Mouse (Mus musculus) urinary bladder, adult 18-20 months (tissue): ENCODE data around the gene Mfn2.

Experiments
- DNase-seq, 2 experiments: peaks; one replicate each; pipeline ENCODE4 v3.0.0; 2022; ENCODE audit warnings: low spot score in 2 of 2, mixed read lengths in 2 of 2

The Mfn2 gene

GRCm38 (mm10) chr4:147904313-147905089, at the start of gene Mfn2:
Gene Mfn2, minus strand, starts transcription at chr4:147904704.
- peak; percentile 81 to 92 for DNase-seq

DNA sequence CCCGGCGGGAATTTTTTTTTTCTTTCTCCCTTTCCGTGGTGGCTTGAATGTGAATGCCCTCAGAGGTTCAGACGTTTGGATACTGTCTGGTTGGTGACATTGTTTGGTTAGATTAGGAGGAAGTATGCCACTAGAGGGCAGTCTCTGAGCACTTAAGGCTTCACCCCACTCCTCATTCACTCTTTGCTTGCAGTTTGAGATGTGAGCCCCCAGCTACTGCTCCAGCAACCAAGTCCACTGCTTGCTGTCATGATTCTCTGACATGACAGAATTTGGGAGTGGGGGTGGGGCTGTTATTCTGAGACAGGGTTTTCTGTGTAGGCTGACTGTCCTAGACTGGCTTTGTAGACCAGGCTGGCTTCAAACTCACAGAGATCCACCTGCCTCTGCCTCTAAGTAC, 49.1 kb upstream of the Mfn2 start:
- no peak for DNase-seq

DNA sequence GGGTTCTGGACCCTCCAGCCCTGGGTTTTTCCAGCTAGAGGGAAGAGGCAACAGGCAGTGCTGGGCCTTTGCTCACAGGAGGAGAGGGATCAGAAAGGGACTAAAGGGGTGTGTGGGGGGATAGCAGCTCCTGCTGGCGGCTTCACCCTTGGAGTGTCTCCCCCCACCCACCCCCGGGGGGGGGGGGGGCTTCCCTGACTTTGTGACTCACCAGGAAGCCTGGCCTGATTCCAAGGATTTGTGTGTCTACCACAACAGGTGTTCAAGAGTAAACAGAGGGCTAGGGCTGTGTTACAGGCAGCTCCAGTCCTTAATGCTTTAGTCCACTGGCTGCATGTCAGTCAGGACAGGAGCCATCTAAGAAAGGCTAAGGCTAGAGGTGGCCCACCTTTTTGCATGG, 43.0 kb upstream of the Mfn2 start:
- DNase-seq, result no peak

GRCm38 (mm10) chr4:147943005-147943404, 38.5 kb upstream of the Mfn2 start:
- no peak for DNase-seq

GRCm38 (mm10) chr4:147941045-147942020, 36.8 kb upstream of the Mfn2 start:
- peak in 1 of 2 experiments; percentile 42 for DNase-seq

- DNase-seq, result peak; percentile 75 to 80
Measured at GRCm38 (mm10) chr4:147940576-147941044, 36.1 kb upstream of the Mfn2 start, which contains the start of gene 2510039O18Rik. Gene 2510039O18Rik, plus strand, starts transcription at chr4:147940895.

DNA sequence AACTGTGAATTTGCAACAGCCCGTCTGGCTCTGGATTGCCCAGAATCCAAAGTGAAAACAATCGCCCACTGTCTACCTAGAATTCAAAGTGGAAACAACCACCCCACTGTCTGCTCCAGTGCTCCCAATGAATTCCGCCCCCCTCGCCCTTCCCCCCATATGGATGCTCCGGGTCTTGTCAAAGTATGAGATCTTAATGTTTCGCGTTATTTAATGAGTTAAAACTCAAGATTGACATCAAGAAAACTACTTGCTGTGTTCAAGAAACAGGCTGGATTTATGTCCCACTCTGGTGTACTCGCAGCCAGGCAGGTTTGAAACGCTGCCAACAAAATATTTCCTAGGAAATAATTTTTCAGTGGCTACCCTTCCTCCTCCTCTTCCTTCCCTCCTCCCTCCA, 35.6 kb upstream of the Mfn2 start:
- no peak for DNase-seq

GRCm38 (mm10) chr4:147938148-147939096, 33.9 kb upstream of the Mfn2 start:
- peak in 1 of 2 experiments; percentile 60 for DNase-seq

GRCm38 (mm10) chr4:147937486-147937885, 33.0 kb upstream of the Mfn2 start:
- DNase-seq, result no peak

GRCm38 (mm10) chr4:147937021-147937420, 32.5 kb upstream of the Mfn2 start:
- DNase-seq, result no peak

GRCm38 (mm10) chr4:147936331-147936954, 31.9 kb upstream of the Mfn2 start, which contains the start of gene Plod1:
Gene Plod1, minus strand, starts transcription at chr4:147936767.
- DNase-seq, result peak; percentile 78 to 84

- no peak for DNase-seq
Measured at GRCm38 (mm10) chr4:147935904-147936303, 31.4 kb upstream of the Mfn2 start.

DNA sequence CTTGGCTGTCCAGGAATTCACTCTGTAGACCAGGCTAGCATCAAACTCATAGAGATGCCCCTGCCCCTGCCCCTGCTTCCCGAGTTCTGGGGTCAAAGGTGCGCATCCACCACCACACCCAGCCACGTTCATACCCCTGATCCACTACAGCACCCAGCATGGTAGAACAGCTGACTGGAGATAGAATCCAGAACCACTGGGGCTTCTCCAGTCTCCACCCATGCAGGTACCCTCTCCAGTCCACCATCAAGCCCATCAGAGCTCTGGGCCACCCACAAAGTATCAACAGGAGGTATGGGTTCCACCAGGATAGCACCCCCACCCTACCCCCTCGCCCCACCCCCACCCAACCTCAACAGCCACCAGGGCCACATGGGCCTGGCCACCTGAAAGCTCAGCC, 30.1 kb upstream of the Mfn2 start:
- DNase-seq, result no peak

- DNase-seq, result no peak
Measured at GRCm38 (mm10) chr4:147934134-147934533, 29.6 kb upstream of the Mfn2 start.

DNA sequence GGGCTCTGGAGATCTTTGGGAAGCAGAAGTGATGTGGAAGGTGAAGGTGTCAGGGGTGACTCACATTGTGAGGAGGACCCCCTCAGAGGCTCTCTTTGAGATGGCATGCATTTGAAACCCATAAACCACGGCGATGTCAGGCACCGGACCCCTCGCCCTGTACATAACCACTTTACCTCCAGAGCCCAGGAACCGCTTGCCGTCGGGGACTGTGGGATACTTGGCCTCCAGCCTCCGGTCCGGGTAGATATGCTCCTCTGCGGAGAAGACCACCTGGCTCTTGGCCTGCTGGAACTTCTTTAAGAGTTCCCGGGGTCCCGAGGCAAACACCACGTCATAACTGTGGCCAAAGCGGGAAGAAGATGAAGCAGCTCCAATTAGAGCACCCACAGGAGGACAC, 26.4 kb upstream of the Mfn2 start:
- no peak for DNase-seq

DNA sequence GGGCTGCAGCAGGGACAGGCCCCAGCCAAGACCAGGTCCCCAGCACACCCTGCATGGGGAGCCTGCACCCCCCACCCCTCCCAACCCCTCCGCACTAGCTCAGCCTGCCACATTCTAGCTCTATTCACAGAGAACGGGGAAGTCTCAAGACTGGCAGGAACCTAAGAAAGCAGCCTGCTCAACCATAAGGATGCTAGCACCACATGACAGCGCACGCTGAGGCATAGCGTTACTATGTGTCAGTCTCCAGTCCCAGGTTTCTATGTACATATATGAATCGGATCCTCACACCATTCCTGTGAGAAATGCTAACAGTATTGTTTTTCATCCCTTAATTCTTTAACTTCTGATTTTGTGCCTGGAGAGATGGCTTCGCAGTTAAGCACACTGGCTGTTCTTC, 24.0 kb upstream of the Mfn2 start:
- no peak for DNase-seq

DNA sequence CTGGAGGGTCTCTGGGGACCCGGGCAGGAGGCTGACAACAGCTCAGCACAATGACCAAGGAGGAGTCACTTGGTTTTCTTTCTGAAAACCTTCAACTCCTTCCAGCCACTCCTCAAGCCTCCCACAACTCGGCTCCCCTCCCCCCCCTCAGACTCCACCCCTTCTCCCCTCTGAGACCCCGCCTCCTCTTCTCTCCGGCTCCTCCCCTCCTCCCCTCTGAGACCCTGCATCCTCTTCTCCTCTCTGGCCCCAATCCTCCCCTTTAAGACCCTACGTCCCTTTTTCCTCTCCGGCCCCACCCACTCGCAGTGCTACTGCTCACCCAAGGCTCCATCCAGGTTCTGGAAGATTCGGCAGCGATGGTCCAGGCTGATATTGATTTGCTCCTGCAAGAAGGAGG, 23.6 kb upstream of the Mfn2 start:
- no peak for DNase-seq

DNA sequence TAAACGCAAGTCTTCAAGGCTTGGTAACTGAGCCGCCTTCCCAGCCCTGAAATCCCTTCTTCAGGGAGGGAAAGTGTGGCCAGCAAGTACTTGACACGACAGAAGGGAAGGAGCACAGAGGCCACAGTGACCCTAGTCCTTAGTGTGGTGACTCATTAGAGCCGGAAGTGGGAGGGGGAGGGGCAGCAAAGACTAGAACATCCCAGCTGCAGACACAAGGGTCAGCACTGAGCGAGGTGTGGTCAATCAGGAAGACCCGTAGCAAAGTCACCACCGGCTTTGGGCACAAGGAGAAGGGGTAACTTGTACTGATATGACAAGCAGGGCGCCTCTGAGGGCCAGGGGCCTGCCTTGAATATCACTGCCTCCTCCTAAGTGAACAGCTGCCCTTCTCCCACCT, 23.2 kb upstream of the Mfn2 start:
- DNase-seq, result peak in 1 of 2 experiments; percentile 26

DNA sequence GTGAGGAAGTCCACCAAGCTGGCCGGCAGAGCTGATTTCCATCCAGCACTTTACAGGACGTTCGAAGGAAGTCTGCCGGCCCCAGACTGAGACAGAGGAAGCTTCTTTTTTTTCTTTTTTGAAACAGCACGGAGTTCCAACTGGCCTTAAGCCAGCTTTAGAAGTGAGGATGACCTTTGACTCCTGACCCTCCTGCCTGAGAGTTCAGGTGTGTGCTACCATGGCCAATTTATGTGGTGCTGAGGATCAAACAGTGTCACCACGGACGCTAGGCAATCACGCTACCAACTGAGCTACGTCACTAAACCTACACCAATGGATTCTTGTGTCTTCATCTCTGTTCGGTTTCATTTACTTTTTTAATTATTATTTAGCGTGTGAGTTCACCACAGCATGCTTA, 17.8 kb upstream of the Mfn2 start:
- no peak for DNase-seq

DNA sequence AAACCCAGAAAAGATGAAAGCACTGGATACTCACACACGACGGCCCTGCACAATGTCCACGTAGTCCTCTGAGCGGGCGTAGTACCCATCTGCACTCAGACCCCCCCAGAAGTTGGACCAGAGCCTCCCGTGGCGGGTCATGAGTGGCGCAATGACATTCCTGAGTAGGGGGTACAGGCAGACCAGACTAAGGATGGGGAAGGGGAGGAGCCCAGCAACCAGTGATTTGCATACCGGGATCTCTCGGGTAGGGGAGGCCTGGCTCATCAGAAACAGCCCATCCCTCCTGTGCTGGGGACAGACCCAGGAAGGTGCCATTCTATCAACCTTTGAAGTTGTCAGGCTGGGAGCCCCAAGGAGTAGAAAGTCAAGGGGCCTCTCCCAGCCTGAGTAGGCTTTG, 16.5 kb upstream of the Mfn2 start:
- no peak for DNase-seq
